Mouse (Mus musculus): Measurements from ENCODE around the gene Ccdc69. TPM values are rescaled to one million over a fixed set of nuclear protein-coding genes. Genes with fewer than 3 reads are reported as not detected.

The Ccdc69 gene
- polyA plus RNA-seq, 1 experiment from 2014 or later = 1.8 TPM

DNA sequence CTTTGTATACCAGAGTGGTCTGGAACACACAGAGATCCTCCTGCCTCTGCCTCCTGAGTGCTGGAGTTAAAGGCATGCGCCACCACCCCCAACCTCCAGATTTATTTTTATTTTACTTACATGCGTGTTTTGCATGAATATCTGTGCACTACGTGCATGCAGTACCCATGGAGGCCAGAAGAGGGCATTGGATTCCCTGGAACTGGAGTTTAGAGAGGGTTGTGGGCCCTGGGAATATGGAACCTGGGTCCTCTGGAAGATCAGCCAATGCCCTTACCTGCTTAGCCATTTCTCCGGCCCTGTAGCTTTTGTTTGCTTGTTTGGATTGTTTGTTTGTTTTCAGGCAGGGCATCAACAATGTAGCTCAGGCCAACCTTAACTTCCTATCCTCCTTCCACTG, 36.6 kb downstream of the Ccdc69 start:
- H3K9ac ChIP-seq (replicated peaks; ENCODE audit: low read depth, low read length) = no peak overlapping the region
- no peaks in the 10 kb centered on the region for H3K4me1 ChIP-seq (ENCODE audit: control insufficient read depth, insufficient read depth, low read length)
- 82% methylated on average over 4 of the region's 4 CpGs for WGBS
- no peak overlapping the region for H3K4me2 ChIP-seq (replicated peaks; ENCODE audit: low read depth, low read length)
- no peaks in the 10 kb centered on the region for H3K9me3 ChIP-seq (ENCODE audit: control insufficient read depth, low read depth, low read length)
- H3K27ac ChIP-seq (ENCODE audit: low read length) = no peak overlapping the region
- H3K27me3 ChIP-seq (ENCODE audit: control insufficient read depth, insufficient read depth, low read length) = no peaks in the 10 kb centered on the region
- H3K4me3 ChIP-seq (ENCODE audit: low read depth, low read length) = no peak overlapping the region
- ATAC-seq (ENCODE audit: insufficient number of reproducible peaks, insufficient read depth, low FRiP score, low read depth) = no peak
- H3K36me3 ChIP-seq (ENCODE audit: control insufficient read depth, insufficient read depth, low read length) = no peaks in the 10 kb centered on the region

DNA sequence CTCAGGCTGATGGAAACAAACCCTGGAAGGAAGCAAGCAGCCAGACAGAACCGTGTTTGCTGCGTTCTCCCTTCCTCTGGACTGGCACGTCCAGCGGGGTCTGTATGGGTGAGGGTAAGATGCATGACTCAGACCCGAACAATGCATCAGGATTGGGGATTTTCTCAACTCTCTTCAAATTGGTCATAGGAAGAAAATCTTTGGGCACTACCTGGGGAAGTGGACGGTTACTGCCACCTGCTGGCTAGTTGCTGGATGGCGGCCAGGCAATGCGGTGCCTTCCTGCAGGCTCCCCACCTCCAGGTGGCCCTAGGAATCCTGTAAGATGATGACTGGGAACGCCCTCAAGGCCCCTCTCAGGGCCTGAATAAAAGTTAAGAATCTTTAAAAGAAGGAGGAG, 38.3 kb downstream of the Ccdc69 start:
- 4% methylated on average over 9 of the region's 9 CpGs for WGBS
- H3K27ac ChIP-seq (ENCODE audit: low read length) = no peak overlapping the region

DNA sequence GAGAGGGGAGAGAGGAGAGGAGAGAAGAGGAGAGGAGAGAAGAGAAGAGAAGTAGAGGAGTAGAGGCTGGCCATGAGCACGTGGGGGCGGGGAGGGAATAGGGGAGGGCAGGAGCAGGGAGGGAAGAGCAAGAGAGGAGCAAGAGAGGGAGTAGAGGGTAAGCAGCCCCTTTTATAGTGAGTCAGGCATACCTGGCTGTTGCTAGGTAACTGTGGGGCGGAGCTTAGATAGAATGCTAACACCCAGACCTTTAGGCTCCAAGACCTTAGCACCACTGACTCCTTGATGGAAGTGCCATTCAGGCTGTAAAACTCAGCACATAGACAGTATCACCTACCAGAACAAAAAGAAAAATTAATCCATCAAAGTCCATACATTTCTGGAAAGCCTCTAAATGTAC, 41.3 kb downstream of the Ccdc69 start:
- H3K4me3 ChIP-seq (ENCODE audit: low read depth, low read length) = no peak overlapping the region
- no peak overlapping the region for H3K9ac ChIP-seq (replicated peaks; ENCODE audit: low read depth, low read length)
- H3K36me3 ChIP-seq (ENCODE audit: control insufficient read depth, insufficient read depth, low read length) = no peaks in the 10 kb centered on the region
- no peak for ATAC-seq (ENCODE audit: insufficient number of reproducible peaks, insufficient read depth, low FRiP score, low read depth)
- no peaks in the 10 kb centered on the region for H3K27me3 ChIP-seq (ENCODE audit: control insufficient read depth, insufficient read depth, low read length)
- H3K4me2 ChIP-seq (replicated peaks; ENCODE audit: low read depth, low read length) = no peak overlapping the region
- WGBS = 32% methylated on average over 3 of the region's 3 CpGs
- peaks cover 6% of the 10 kb centered on the region for H3K4me1 ChIP-seq (ENCODE audit: control insufficient read depth, insufficient read depth, low read length)
- no peak overlapping the region for H3K27ac ChIP-seq (ENCODE audit: low read length)
- H3K9me3 ChIP-seq (ENCODE audit: control insufficient read depth, low read depth, low read length) = no peaks in the 10 kb centered on the region

More for the DNA sequence above, 38.3 kb downstream of the Ccdc69 start:
- Histone ChIP-seq H3K36me3 (ENCODE audit: control insufficient read depth, insufficient read depth, low read length) (no peaks in the 10 kb centered on the region), H3K27me3 (ENCODE audit: control insufficient read depth, insufficient read depth, low read length) (no peaks in the 10 kb centered on the region), H3K9me3 (ENCODE audit: control insufficient read depth, low read depth, low read length) (no peaks in the 10 kb centered on the region), H3K4me3 (ENCODE audit: low read depth, low read length) (no peak overlapping the region), H3K4me2 (replicated peaks; ENCODE audit: low read depth, low read length) (no peak overlapping the region), H3K4me1 (ENCODE audit: control insufficient read depth, insufficient read depth, low read length) (no peaks in the 10 kb centered on the region), H3K9ac (replicated peaks; ENCODE audit: low read depth, low read length) (no peak overlapping the region)
- ATAC-seq (ENCODE audit: insufficient number of reproducible peaks, insufficient read depth, low FRiP score, low read depth) = peak; percentile 61; the same call in 1 of the 2 replicates

DNA sequence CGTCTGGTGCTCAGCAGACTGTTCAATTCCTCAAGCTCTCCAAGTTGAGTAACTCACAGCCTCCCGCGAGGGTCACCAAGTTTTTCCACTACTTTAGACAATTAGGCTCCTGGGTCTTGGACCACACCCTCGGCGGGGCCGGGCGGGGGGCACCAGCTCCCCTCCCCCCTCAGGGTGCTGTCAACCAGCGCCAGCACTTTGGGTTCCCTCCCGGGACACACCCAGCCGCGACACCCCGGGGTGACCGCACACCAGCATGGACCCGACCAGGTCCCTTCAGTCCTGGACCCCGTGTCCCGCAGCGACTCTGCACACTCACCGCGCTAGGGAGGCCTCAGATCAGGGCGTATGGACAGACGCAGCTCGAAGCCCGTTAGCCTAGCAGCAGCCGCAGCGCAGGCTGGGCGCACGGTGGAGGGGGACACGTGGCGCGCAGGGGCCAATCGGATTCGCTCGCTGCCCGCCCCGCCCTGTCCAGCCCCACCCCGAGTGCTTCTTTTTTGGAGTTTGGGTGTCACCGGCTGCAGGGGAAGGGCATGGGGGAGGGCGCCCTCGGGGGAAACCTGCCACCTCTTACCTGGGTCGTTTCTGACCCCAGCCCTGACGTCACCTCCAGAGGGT, 44.8 kb downstream of the Ccdc69 start, which contains the start of gene Anxa6:
Gene Anxa6 (minus strand): TSS at position 406 of the 621 bp plus-strand sequence.
- peak within 1 kb of the TSS; percentile 84 for H3K4me2 ChIP-seq (replicated peaks; ENCODE audit: low read depth, low read length)
- H3K9ac ChIP-seq (replicated peaks; ENCODE audit: low read depth, low read length) = peak within 1 kb of the TSS; percentile 86
- H3K27me3 ChIP-seq (ENCODE audit: control insufficient read depth, insufficient read depth, low read length) = no peaks in the 10 kb centered on the region
- no peaks in the 10 kb centered on the region for H3K36me3 ChIP-seq (ENCODE audit: control insufficient read depth, insufficient read depth, low read length)
- H3K4me1 ChIP-seq (ENCODE audit: control insufficient read depth, insufficient read depth, low read length) = peaks cover 29% of the 10 kb centered on the region
- H3K9me3 ChIP-seq (ENCODE audit: control insufficient read depth, low read depth, low read length) = no peaks in the 10 kb centered on the region
- under 1% methylated on average over 41 of the region's 41 CpGs for WGBS
- H3K4me3 ChIP-seq (ENCODE audit: low read depth, low read length) = peak within 1 kb of the TSS; percentile 65
- ATAC-seq (ENCODE audit: insufficient number of reproducible peaks, insufficient read depth, low FRiP score, low read depth) = peak; percentile 91
- peak within 1 kb of the TSS; percentile 94 for H3K27ac ChIP-seq (ENCODE audit: low read length)

DNA sequence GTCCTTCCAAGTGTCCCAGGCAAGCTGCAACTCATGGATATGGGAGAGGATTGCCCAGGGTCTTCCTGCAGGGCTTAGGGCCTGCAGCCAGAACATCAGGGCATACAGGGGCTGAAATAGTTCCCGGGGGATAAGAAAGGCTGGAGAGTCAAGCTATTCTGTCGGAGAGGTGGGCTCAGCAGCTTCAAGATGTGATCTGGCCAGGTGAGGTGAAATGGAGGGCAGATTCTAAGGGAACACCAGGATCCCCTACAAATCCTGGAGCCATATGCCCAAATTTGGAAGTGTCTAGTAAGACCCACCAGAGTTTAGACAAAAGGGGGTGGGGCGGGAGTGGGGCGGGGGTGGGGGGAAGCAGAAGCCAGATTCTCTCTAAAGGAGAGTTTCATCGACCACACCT, 45.6 kb downstream of the Ccdc69 start:
- Histone ChIP-seq H3K9ac (replicated peaks; ENCODE audit: low read depth, low read length) (peak overlapping the region; percentile 86), H3K9me3 (ENCODE audit: control insufficient read depth, low read depth, low read length) (no peaks in the 10 kb centered on the region), H3K4me3 (ENCODE audit: low read depth, low read length) (peak overlapping the region; percentile 65), H3K4me1 (ENCODE audit: control insufficient read depth, insufficient read depth, low read length) (peaks cover 38% of the 10 kb centered on the region), H3K27ac (ENCODE audit: low read length) (peak overlapping the region; percentile 94), H3K27me3 (ENCODE audit: control insufficient read depth, insufficient read depth, low read length) (no peaks in the 10 kb centered on the region), H3K36me3 (ENCODE audit: control insufficient read depth, insufficient read depth, low read length) (no peaks in the 10 kb centered on the region), H3K4me2 (replicated peaks; ENCODE audit: low read depth, low read length) (peak overlapping the region; percentile 84)
- 7% methylated on average over 5 of the region's 5 CpGs for WGBS
- no peak for ATAC-seq (ENCODE audit: insufficient number of reproducible peaks, insufficient read depth, low FRiP score, low read depth)

DNA sequence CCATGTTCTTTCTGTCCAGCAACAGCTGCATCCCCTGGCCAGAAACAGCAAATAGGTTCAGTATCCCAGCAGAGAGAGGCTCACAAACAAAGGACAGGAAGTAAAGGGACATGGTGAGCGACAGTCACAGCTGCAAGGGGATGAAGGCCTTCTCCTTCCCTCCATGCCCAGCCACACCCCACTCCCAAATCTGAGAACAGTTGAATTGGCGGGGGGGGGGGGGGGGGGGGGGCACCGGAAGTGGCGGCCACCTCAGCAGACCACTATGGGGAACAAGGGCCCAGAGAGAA, 46.0 kb downstream of the Ccdc69 start:
- Histone ChIP-seq H3K27ac (ENCODE audit: low read length) (peak overlapping the region; percentile 94), H3K9me3 (ENCODE audit: control insufficient read depth, low read depth, low read length) (no peaks in the 10 kb centered on the region), H3K4me3 (ENCODE audit: low read depth, low read length) (peak overlapping the region; percentile 65), H3K36me3 (ENCODE audit: control insufficient read depth, insufficient read depth, low read length) (no peaks in the 10 kb centered on the region; the same call in 1 of the 2 replicates), H3K4me1 (ENCODE audit: control insufficient read depth, insufficient read depth, low read length) (peaks cover 41% of the 10 kb centered on the region), H3K27me3 (ENCODE audit: control insufficient read depth, insufficient read depth, low read length) (no peaks in the 10 kb centered on the region), H3K9ac (replicated peaks; ENCODE audit: low read depth, low read length) (peak overlapping the region; percentile 86), H3K4me2 (replicated peaks; ENCODE audit: low read depth, low read length) (peak overlapping the region; percentile 84)
- no peak for ATAC-seq (ENCODE audit: insufficient number of reproducible peaks, insufficient read depth, low FRiP score, low read depth)
- 15% methylated on average over 1 of the region's 4 CpGs for WGBS

DNA sequence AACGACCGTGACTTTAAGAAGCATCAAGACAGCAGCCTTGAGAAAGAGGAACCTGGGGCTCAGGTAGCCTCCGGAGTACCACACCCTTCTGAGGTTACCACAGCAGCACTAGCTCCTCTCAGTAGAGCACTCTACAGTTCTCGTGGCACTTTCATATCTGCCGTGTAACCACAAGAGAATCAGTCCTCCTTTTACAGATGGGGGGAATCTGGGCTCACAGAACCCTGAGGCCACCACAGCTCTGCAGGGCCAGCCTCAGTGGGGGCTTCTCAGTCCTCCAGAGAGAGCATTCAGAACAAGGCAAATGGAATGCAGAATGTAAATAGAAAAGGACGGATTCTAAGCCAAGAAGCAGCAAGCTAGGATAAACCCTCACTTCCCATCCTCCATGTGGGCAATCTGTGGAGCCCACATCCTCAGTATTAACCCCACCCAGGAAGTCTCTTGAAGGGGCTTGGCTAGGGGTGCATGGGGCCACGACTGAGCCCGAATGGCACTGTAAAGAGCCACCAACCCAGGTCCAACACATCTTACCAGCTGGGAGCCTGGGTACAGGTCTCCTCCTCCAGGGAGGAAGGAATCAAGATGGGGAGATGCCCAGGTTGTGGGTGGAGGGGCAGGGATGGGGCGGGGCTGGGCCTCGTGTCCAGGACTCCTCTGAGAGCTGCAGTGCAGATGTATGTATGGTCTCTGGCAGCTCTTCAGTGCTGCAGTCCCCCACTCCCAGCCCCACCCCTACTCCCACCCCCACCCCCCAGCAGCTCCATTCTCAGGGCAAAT, 46.5 kb downstream of the Ccdc69 start:
- Histone ChIP-seq H3K4me1 (ENCODE audit: control insufficient read depth, insufficient read depth, low read length) (peaks cover 46% of the 10 kb centered on the region), H3K4me3 (ENCODE audit: low read depth, low read length) (peak overlapping the region; percentile 65), H3K4me2 (replicated peaks; ENCODE audit: low read depth, low read length) (peak overlapping the region; percentile 84), H3K27ac (ENCODE audit: low read length) (peak overlapping the region; percentile 94), H3K36me3 (ENCODE audit: control insufficient read depth, insufficient read depth, low read length) (peaks cover 4% of the 10 kb centered on the region), H3K9me3 (ENCODE audit: control insufficient read depth, low read depth, low read length) (no peaks in the 10 kb centered on the region), H3K27me3 (ENCODE audit: control insufficient read depth, insufficient read depth, low read length) (no peaks in the 10 kb centered on the region), H3K9ac (replicated peaks; ENCODE audit: low read depth, low read length) (peak overlapping the region; percentile 86)
- 32% methylated on average over 10 of the region's 10 CpGs for WGBS
- ATAC-seq (ENCODE audit: insufficient number of reproducible peaks, insufficient read depth, low FRiP score, low read depth) = peak; percentile 29; the same call in 1 of the 2 replicates

DNA sequence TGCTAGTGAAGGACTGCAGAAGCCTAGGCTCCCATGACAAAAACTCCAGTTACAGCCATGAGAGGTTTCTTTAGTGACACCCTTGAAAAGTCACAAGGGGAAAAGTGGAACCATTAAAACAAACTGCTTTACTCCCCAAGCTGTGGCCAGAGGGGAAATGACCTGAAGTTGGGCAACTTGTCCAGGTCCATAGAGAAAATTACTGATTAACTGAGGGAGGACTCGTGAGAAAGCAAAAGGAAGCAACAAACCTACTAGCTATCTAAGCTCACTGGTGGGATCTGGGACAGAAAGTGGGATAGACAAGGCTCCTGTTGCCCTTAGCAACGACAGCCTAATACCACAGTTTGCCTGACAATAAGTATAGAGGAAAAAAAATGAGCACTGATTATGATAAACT, 49.4 kb downstream of the Ccdc69 start:
- H3K4me2 ChIP-seq (replicated peaks; ENCODE audit: low read depth, low read length) = no peak overlapping the region
- H3K4me1 ChIP-seq (ENCODE audit: control insufficient read depth, insufficient read depth, low read length) = peaks cover 74% of the 10 kb centered on the region
- H3K9me3 ChIP-seq (ENCODE audit: control insufficient read depth, low read depth, low read length) = no peaks in the 10 kb centered on the region
- peaks cover 17% of the 10 kb centered on the region for H3K36me3 ChIP-seq (ENCODE audit: control insufficient read depth, insufficient read depth, low read length)
- H3K27me3 ChIP-seq (ENCODE audit: control insufficient read depth, insufficient read depth, low read length) = no peaks in the 10 kb centered on the region
- no peak overlapping the region for H3K4me3 ChIP-seq (ENCODE audit: low read depth, low read length)
- H3K27ac ChIP-seq (ENCODE audit: low read length) = no peak overlapping the region; the same call in 1 of the 2 replicates
- no peak for ATAC-seq (ENCODE audit: insufficient number of reproducible peaks, insufficient read depth, low FRiP score, low read depth)
- no peak overlapping the region for H3K9ac ChIP-seq (replicated peaks; ENCODE audit: low read depth, low read length)
- WGBS = 67% methylated on average over 2 of the region's 2 CpGs

Measured in stomach, embryonic 14.5 days (tissue).